Mouse (Mus musculus): ENCODE data around the gene Spi1.

- no peak for TF ChIP-seq CTCF (conservative IDR thresholded peaks at IDR 0.05; ENCODE audit: low read length)
- TF ChIP-seq NANOG (IDR thresholded peaks at IDR 0.05; ENCODE audit: borderline replicate concordance, low read length): no peak
Observed at GRCm38 (mm10) chr2:91047359-91047758, 34.8 kb upstream of the Spi1 start.
